Mouse (Mus musculus): ENCODE measurements around the gene Camkv. TPM values are rescaled to one million over a fixed set of nuclear protein-coding genes. Genes with fewer than 3 reads are reported as not detected.

The Camkv gene
- polyA plus RNA-seq, 1 experiment: not detected

- no peak overlapping the region for H3K27ac ChIP-seq (replicated peaks; ENCODE audit: low read depth, low read length)
- H3K4me1 ChIP-seq (ENCODE audit: control insufficient read depth, insufficient read depth, insufficient read length, low read length): no peaks in the 10 kb centered on the region
- H3K4me3 ChIP-seq (ENCODE audit: insufficient read depth, low read depth, low read length): no peak overlapping the region
Observed at GRCm38 (mm10) chr9:107936831-107937230, 1.4 kb downstream of the Camkv start.

DNA sequence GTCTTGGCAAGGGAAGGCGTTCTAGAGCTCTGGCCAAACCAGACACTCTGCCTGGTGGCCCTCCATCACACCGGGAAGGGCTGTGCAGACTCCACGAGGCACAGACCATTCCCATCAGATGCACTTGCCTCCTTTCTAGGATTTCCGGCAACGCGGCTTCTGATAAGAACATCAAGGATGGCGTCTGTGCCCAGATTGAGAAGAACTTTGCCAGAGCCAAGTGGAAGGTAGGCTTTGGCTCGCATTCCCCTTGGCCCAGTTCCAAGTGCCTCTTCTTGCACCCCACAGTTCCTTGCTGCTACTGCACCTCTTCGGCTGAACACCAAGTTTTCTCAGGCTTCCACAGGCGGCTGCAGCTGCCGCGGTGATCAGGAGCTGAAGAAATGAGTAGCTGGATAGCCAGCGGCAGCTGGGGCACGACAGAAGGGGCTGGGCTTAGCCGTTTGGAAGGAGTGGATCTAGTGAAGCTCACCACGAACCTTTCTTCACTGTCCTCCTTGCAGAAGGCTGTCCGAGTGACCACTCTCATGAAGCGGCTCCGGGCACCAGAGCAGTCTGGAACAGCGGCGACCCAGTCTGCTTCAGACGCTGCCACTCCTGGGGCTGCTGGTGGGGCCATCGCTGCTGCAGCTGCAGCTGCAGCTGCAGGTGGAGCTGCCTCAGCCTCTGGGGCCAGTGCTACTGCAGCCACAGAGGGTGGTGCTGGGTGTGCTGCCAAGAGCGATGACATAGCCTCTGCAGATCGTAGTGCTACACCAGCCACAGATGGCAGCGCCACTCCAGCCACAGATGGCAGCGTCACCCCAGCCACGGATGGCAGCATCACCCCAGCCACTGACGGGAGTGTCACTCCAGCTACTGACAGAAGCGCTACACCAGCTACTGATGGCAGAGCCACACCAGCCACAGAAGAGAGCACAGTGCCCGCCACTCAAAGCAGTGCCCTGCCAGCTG lies 12.0 kb downstream of the Camkv start:
- no peak overlapping the region for H3K4me3 ChIP-seq (ENCODE audit: insufficient read depth, low read depth, low read length)

GRCm38 (mm10) chr9:107949184-107949921 lies 13.9 kb downstream of the Camkv start:
- Histone ChIP-seq H3K4me1 (ENCODE audit: control insufficient read depth, insufficient read depth, insufficient read length, low read length) (no peaks in the 10 kb centered on the region), H3K27ac (replicated peaks; ENCODE audit: low read depth, low read length) (no peak overlapping the region), H3K4me3 (ENCODE audit: insufficient read depth, low read depth, low read length) (no peak overlapping the region)

More for the DNA sequence above, 12.0 kb downstream of the Camkv start:
- Histone ChIP-seq H3K4me1 (ENCODE audit: control insufficient read depth, insufficient read depth, insufficient read length, low read length) (no peaks in the 10 kb centered on the region), H3K27ac (replicated peaks; ENCODE audit: low read depth, low read length) (no peak overlapping the region)

DNA sequence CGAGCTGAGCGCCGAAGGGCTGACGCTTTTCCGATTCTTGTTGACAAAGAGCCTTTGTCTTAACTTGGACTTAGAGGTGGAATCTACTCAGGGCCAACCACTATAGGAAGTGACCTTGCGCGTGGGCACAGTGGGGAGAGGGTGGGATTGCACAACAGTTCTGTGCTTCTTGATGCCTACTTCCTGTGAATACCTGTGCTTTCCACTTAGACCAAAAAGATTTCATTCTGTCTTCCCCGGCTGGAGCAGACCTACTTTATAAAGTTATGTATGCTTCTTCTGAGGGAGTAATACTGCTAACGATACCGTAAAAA lies 14.4 kb downstream of the Camkv start, which contains the start of gene Traip:
Traip (plus strand) TSS at position 215 of the 314 bp plus-strand sequence.
- Histone ChIP-seq H3K27ac (replicated peaks; ENCODE audit: low read depth, low read length) (peak within 1 kb of the TSS; percentile 56; the same call in 1 of the 2 replicates), H3K4me3 (ENCODE audit: insufficient read depth, low read depth, low read length) (peak within 1 kb of the TSS; percentile 84), H3K4me1 (ENCODE audit: control insufficient read depth, insufficient read depth, insufficient read length, low read length) (no peaks in the 10 kb centered on the region)

- Histone ChIP-seq H3K27ac (replicated peaks; ENCODE audit: low read depth, low read length) (peak overlapping the region; percentile 56; the same call in 1 of the 2 replicates), H3K4me3 (ENCODE audit: insufficient read depth, low read depth, low read length) (peak overlapping the region; percentile 84)
Observed at GRCm38 (mm10) chr9:107950460-107951355, 15.2 kb downstream of the Camkv start.

GRCm38 (mm10) chr9:107955613-107956289 lies 20.3 kb downstream of the Camkv start:
- no peak overlapping the region for H3K27ac ChIP-seq (replicated peaks; ENCODE audit: low read depth, low read length)
- no peak overlapping the region for H3K4me3 ChIP-seq (ENCODE audit: insufficient read depth, low read depth, low read length)
- no peaks in the 10 kb centered on the region for H3K4me1 ChIP-seq (ENCODE audit: control insufficient read depth, insufficient read depth, insufficient read length, low read length)

More at GRCm38 (mm10) chr9:107950460-107951355, 15.2 kb downstream of the Camkv start:
- no peaks in the 10 kb centered on the region for H3K4me1 ChIP-seq (ENCODE audit: control insufficient read depth, insufficient read depth, insufficient read length, low read length)

GRCm38 (mm10) chr9:107957141-107957540 lies 21.7 kb downstream of the Camkv start:
- Histone ChIP-seq H3K4me3 (ENCODE audit: insufficient read depth, low read depth, low read length) (no peak overlapping the region), H3K27ac (replicated peaks; ENCODE audit: low read depth, low read length) (no peak overlapping the region), H3K4me1 (ENCODE audit: control insufficient read depth, insufficient read depth, insufficient read length, low read length) (no peaks in the 10 kb centered on the region)

DNA sequence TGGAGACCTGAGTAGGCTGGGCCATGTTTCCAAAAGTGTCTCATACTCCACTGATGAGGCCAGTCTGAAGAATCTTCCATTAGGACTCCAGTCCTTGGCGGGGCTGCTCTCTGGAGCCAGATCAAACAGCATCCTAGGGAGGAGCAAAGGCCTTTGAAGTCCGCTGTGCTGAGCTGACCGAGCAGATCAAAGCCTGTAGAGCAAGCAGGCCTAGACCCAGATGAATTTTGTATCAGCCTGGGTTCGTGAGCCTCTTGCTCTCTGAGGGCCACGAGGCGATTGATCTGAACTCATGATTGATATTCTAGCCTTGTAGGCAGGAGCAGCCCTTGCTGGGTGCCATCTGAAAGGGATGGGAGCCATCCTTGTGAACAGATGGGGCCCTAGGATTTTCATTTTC lies 24.4 kb downstream of the Camkv start:
- Histone ChIP-seq H3K27ac (replicated peaks; ENCODE audit: low read depth, low read length) (no peak overlapping the region), H3K4me1 (ENCODE audit: control insufficient read depth, insufficient read depth, insufficient read length, low read length) (peaks cover 6% of the 10 kb centered on the region), H3K4me3 (ENCODE audit: insufficient read depth, low read depth, low read length) (no peak overlapping the region)

DNA sequence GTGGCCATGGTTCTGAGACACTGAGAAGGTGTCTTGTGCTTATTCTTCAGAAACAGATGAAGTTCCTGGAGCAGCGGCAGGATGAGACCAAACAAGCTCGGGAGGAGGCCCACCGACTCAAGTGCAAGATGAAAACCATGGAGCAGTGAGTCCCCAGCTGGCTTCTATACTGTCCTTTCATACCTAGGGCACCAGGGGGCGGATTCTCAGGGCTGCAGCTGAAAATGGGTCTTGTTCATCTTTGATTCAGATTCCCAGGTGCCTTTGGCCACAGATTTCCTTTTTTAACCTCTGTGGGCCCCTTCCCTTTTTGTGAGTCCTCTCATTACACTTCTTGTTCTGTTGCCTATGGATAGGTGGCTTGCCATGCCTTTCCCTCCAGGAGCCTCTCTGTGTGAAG lies 25.5 kb downstream of the Camkv start:
- no peak overlapping the region for H3K4me3 ChIP-seq (ENCODE audit: insufficient read depth, low read depth, low read length)
- no peak overlapping the region for H3K27ac ChIP-seq (replicated peaks; ENCODE audit: low read depth, low read length)
- H3K4me1 ChIP-seq (ENCODE audit: control insufficient read depth, insufficient read depth, insufficient read length, low read length): peaks cover 10% of the 10 kb centered on the region

- no peak overlapping the region for H3K27ac ChIP-seq (replicated peaks; ENCODE audit: low read depth, low read length)
- peaks cover 12% of the 10 kb centered on the region for H3K4me1 ChIP-seq (ENCODE audit: control insufficient read depth, insufficient read depth, insufficient read length, low read length)
- H3K4me3 ChIP-seq (ENCODE audit: insufficient read depth, low read depth, low read length): no peak overlapping the region
Observed at GRCm38 (mm10) chr9:107961351-107961762, 25.9 kb downstream of the Camkv start.

- Histone ChIP-seq H3K4me3 (ENCODE audit: insufficient read depth, low read depth, low read length) (no peak overlapping the region), H3K4me1 (ENCODE audit: control insufficient read depth, insufficient read depth, insufficient read length, low read length) (peaks cover 12% of the 10 kb centered on the region), H3K27ac (replicated peaks; ENCODE audit: low read depth, low read length) (no peak overlapping the region)
Observed at GRCm38 (mm10) chr9:107961881-107962280, 26.4 kb downstream of the Camkv start.

GRCm38 (mm10) chr9:107962916-107963315 lies 27.4 kb downstream of the Camkv start:
- Histone ChIP-seq H3K4me1 (ENCODE audit: control insufficient read depth, insufficient read depth, insufficient read length, low read length) (peaks cover 19% of the 10 kb centered on the region), H3K4me3 (ENCODE audit: insufficient read depth, low read depth, low read length) (no peak overlapping the region), H3K27ac (replicated peaks; ENCODE audit: low read depth, low read length) (no peak overlapping the region)

GRCm38 (mm10) chr9:107963700-107964099 lies 28.2 kb downstream of the Camkv start:
- Histone ChIP-seq H3K4me1 (ENCODE audit: control insufficient read depth, insufficient read depth, insufficient read length, low read length) (peaks cover 24% of the 10 kb centered on the region), H3K27ac (replicated peaks; ENCODE audit: low read depth, low read length) (peak overlapping the region; percentile 98), H3K4me3 (ENCODE audit: insufficient read depth, low read depth, low read length) (no peak overlapping the region)

DNA sequence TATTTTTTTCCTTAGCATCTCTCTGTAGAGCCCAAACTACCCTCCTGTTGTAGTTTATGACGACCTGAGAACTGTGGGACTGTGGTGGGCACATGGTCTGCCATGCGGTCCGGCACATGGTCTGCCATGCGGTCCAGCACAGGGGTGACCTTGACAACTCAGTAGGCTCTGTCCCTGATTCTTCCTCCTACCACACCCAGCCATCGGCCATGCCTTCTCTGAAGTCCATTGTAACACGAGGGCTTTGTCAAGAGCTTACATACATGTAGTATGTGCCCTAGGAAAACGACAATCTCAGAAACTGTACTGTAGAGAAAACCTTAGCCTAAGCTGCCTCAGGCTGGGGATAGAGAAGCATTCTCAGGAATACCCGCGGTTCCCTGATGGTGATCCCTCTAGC lies 29.2 kb downstream of the Camkv start:
- Histone ChIP-seq H3K27ac (replicated peaks; ENCODE audit: low read depth, low read length) (peak overlapping the region; percentile 98), H3K4me1 (ENCODE audit: control insufficient read depth, insufficient read depth, insufficient read length, low read length) (peaks cover 25% of the 10 kb centered on the region), H3K4me3 (ENCODE audit: insufficient read depth, low read depth, low read length) (no peak overlapping the region)
